8 mouse cellular contexts compared by ENCODE assay signal in the genomic region with DNA sequence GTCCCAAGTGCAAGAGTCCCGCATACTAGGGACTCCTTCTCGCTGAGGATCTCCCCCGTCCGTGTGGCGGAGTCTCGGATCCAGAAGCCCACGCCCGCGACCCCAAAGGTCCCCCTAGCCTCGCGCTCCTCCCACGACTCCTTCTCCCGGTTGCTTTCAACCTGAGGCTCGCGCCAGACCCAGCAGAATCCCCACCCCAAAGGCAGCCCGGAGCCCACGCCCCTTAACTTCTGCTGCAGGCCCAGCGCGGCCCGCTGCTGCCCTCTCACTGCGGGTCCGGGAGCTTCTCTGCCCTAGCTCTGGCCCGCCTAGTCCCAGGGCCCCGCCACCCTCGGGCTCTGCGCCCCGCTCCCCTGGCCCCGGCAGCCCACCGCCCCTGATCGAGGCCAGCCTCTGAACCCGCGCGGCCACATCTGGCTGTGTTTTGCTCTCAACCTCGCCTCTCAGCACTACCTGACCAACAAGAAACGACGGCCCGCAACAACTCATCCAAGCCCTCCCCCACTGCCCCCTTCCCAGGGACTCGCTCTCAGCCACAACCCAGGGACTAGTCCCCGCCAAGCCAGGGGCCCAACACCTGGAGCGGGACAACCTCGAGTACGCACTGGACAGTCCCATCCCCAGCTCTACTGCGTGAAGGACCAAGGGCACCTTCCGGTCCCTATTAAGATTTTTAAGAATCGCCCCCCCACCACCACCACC. TPM values are rescaled to one million over a fixed set of nuclear protein-coding genes. Genes with fewer than 3 reads are reported as not detected.
DNase-seq lines count a peak whose midpoint lies in the region; ATAC-seq and TF ChIP-seq lines count a peak whose summit lies in the region.

No protein-coding gene starts in this region.

- TF ChIP-seq EP300 in stomach, postnatal 0 days (optimal IDR thresholded peaks at IDR 0.05): no peak

- H3K9me3 ChIP-seq in heart, embryonic 13.5 days: no peaks in the 10 kb centered on the region
- H3K9me3 ChIP-seq in kidney, postnatal 0 days (replicated peaks; ENCODE audit: low read length): no peaks in the 10 kb centered on the region
- H3K9me3 ChIP-seq in liver, embryonic 16.5 days (replicated peaks; ENCODE audit: control insufficient read depth, low read length): no peaks in the 10 kb centered on the region
- H3K9me3 ChIP-seq in neural tube, embryonic 11.5 days (ENCODE audit: control insufficient read depth, low read length): no peaks in the 10 kb centered on the region
- no peaks in the 10 kb centered on the region for H3K9me3 ChIP-seq in stomach, postnatal 0 days (ENCODE audit: control insufficient read depth, low read length)

- H3K36me3 ChIP-seq in heart, embryonic 13.5 days: no peaks in the 10 kb centered on the region
- H3K36me3 ChIP-seq in kidney, postnatal 0 days (ENCODE audit: insufficient read depth, low read length): no peaks in the 10 kb centered on the region
- H3K36me3 ChIP-seq in liver, embryonic 16.5 days (ENCODE audit: control insufficient read depth, insufficient read depth): no peaks in the 10 kb centered on the region
- no peaks in the 10 kb centered on the region for H3K36me3 ChIP-seq in neural tube, embryonic 11.5 days (ENCODE audit: control insufficient read depth, insufficient read depth, low read length)
- no peaks in the 10 kb centered on the region for H3K36me3 ChIP-seq in stomach, postnatal 0 days (ENCODE audit: control insufficient read depth, insufficient read depth, low read length)

- H3K27me3 ChIP-seq in heart, embryonic 13.5 days (replicated peaks): no peaks in the 10 kb centered on the region
- no peaks in the 10 kb centered on the region for H3K27me3 ChIP-seq in kidney, postnatal 0 days (ENCODE audit: insufficient read depth, low read length)
- H3K27me3 ChIP-seq in liver, embryonic 16.5 days (ENCODE audit: control insufficient read depth, insufficient read depth, low read depth, low read length): peaks cover 53% of the 10 kb centered on the region
- no peaks in the 10 kb centered on the region for H3K27me3 ChIP-seq in neural tube, embryonic 11.5 days (ENCODE audit: control insufficient read depth, insufficient read depth, low read length)
- no peaks in the 10 kb centered on the region for H3K27me3 ChIP-seq in stomach, postnatal 0 days (ENCODE audit: control insufficient read depth, insufficient read depth, low read length)

- H3K4me2 ChIP-seq in heart, embryonic 13.5 days: peak overlapping the region; percentile 88
- H3K4me2 ChIP-seq in kidney, postnatal 0 days (ENCODE audit: low read length): peak overlapping the region; percentile 89
- H3K4me2 ChIP-seq in liver, embryonic 16.5 days (ENCODE audit: low read depth, low read length): peak overlapping the region; percentile 69
- peak overlapping the region; percentile 69 for H3K4me2 ChIP-seq in neural tube, embryonic 11.5 days (ENCODE audit: low read depth)
- H3K4me2 ChIP-seq in stomach, postnatal 0 days (replicated peaks; ENCODE audit: low read depth): peak overlapping the region; percentile 91

- peak; percentile 11 for DNase-seq in 3134 (ENCODE audit: extremely low read depth, insufficient read length, low spot score)
- peak; percentile 62 to 63 for DNase-seq in adrenal gland, postnatal 4 days (ENCODE audit: low spot score in 2 of 2)
- peak; percentile 96 for DNase-seq in kidney, postnatal 0 days (ENCODE audit: low spot score)
- peak; percentile 90 for DNase-seq in neural tube, embryonic 11.5 days (ENCODE audit: low spot score)
- DNase-seq in stomach, postnatal 0 days (ENCODE audit: low spot score): peak; percentile 85

- H3K9ac ChIP-seq in heart, embryonic 13.5 days: peak overlapping the region; percentile 95
- H3K9ac ChIP-seq in kidney, postnatal 0 days (ENCODE audit: low read depth, low read length): peak overlapping the region; percentile 92
- peak overlapping the region; percentile 55 for H3K9ac ChIP-seq in liver, embryonic 16.5 days (ENCODE audit: low read depth, low read length)
- peak overlapping the region; percentile 95 for H3K9ac ChIP-seq in neural tube, embryonic 11.5 days (ENCODE audit: low read length)
- peak overlapping the region; percentile 86 for H3K9ac ChIP-seq in stomach, postnatal 0 days (ENCODE audit: low read length)

- TF ChIP-seq CTCF in kidney, postnatal 0 days (IDR thresholded peaks at IDR 0.05; ENCODE audit: low read depth): peak; percentile 78
- peak; percentile 87 for TF ChIP-seq CTCF in stomach, postnatal 0 days (IDR thresholded peaks at IDR 0.05; ENCODE audit: low read depth)

- peak overlapping the region; percentile 100 for H3K27ac ChIP-seq in heart, embryonic 13.5 days (replicated peaks)
- peak overlapping the region; percentile 98 for H3K27ac ChIP-seq in kidney, postnatal 0 days
- H3K27ac ChIP-seq in liver, embryonic 16.5 days (ENCODE audit: low read length): no peak overlapping the region
- peak overlapping the region; percentile 99 for H3K27ac ChIP-seq in neural tube, embryonic 11.5 days (ENCODE audit: low read depth, low read length)
- H3K27ac ChIP-seq in stomach, postnatal 0 days (replicated peaks): peak overlapping the region; percentile 95

- H3K4me1 ChIP-seq in heart, embryonic 13.5 days: peaks cover 44% of the 10 kb centered on the region
- H3K4me1 ChIP-seq in kidney, postnatal 0 days (replicated peaks; ENCODE audit: insufficient read depth, low read length): peaks cover 4% of the 10 kb centered on the region; the same call in 1 of the 2 replicates
- H3K4me1 ChIP-seq in liver, embryonic 16.5 days (ENCODE audit: control insufficient read depth, low read depth, low read length): no peaks in the 10 kb centered on the region
- peaks cover 13% of the 10 kb centered on the region for H3K4me1 ChIP-seq in neural tube, embryonic 11.5 days (ENCODE audit: control insufficient read depth, insufficient read depth, low read length)
- H3K4me1 ChIP-seq in stomach, postnatal 0 days (replicated peaks; ENCODE audit: control insufficient read depth, insufficient read depth): no peaks in the 10 kb centered on the region

- WGBS in heart, embryonic 13.5 days: under 1% methylated on average over 45 of the region's 45 CpGs
- under 1% methylated on average over 45 of the region's 45 CpGs for WGBS in kidney, postnatal 0 days
- WGBS in liver, embryonic 16.5 days (ENCODE audit: insufficient replicate concordance): under 1% methylated on average over 44 of the region's 45 CpGs
- WGBS in neural tube, embryonic 11.5 days: under 1% methylated on average over 44 of the region's 45 CpGs
- under 1% methylated on average over 45 of the region's 45 CpGs for WGBS in stomach, postnatal 0 days

- H3K4me3 ChIP-seq in heart, embryonic 13.5 days: peak overlapping the region; percentile 96
- peak overlapping the region; percentile 97 for H3K4me3 ChIP-seq in kidney, postnatal 0 days (replicated peaks; ENCODE audit: low read depth, low read length)
- peak overlapping the region; percentile 67 for H3K4me3 ChIP-seq in liver, embryonic 16.5 days (ENCODE audit: low read depth, low read length)
- H3K4me3 ChIP-seq in neural tube, embryonic 11.5 days (ENCODE audit: low read depth, low read length): peak overlapping the region; percentile 84
- peak overlapping the region; percentile 95 for H3K4me3 ChIP-seq in stomach, postnatal 0 days (ENCODE audit: low read depth, low read length)

- ATAC-seq in erythroid progenitor cell, adult 5-6 weeks (replicated peaks; ENCODE audit: low FRiP score, poor library complexity, severe bottlenecking): peak; percentile 54; the same call in 1 of the 2 replicates
- peak; percentile 47; the same call in 1 of the 2 replicates for ATAC-seq in heart, embryonic 13.5 days (ENCODE audit: extremely low read depth, insufficient number of reproducible peaks, low FRiP score, low TSS enrichment)
- ATAC-seq in kidney, postnatal 0 days (replicated peaks; ENCODE audit: low FRiP score, low read depth): peak; percentile 55
- ATAC-seq in liver, embryonic 16.5 days (ENCODE audit: low read depth): peak; percentile 56
- ATAC-seq in neural tube, embryonic 11.5 days (ENCODE audit: insufficient read depth, low FRiP score, low TSS enrichment): peak; percentile 54
- ATAC-seq in stomach, postnatal 0 days (ENCODE audit: low FRiP score, low TSS enrichment): peak; percentile 70

RNA-seq across cellular contexts. Expression of gene Adgrl2, which starts 2.6 kb away (rescaled TPM):
- 100 to 1,000 TPM; 113 to 114 TPM for total RNA-seq in adrenal gland, postnatal 4 days (2021)
- total RNA-seq in erythroid progenitor cell, adult 5-6 weeks (2015; ENCODE audit: low replicate concordance): 2.2 and 6.7 TPM in 2 replicates
- 1.2 and 1.8 TPM in 2 replicates for total RNA-seq in erythroid progenitor cell, adult 5-6 weeks (2017; ENCODE audit: low replicate concordance)
- 32.6 and 34.4 TPM in 2 replicates for polyA plus RNA-seq in heart, embryonic 13.5 days (2015; fragmentation: Nextera tagmentation; extraction: Ambion mirVana)
- 41.8 and 42.5 TPM in 2 replicates for polyA plus RNA-seq in kidney, postnatal 0 days (2015; fragmentation: Nextera tagmentation; extraction: Ambion mirVana)
- 3.9 and 4.2 TPM in 2 replicates for polyA plus RNA-seq in liver, embryonic 16.5 days (2015; fragmentation: Nextera tagmentation; extraction: Ambion mirVana)
- 85.0 and 86.5 TPM in 2 replicates for polyA plus RNA-seq in neural tube, embryonic 11.5 days (2014; fragmentation: Nextera tagmentation; extraction: Ambion mirVana)
- 34.3 and 35.2 TPM in 2 replicates for polyA plus RNA-seq in stomach, postnatal 0 days (2015; fragmentation: Nextera tagmentation; extraction: Ambion mirVana)

Comparison
In these comparisons a context has a peak if more than half of its experiments do, and no peak if none do; other contexts are left out.
1. DNase-seq: peak in every context shown above with its lines; median percentile 96 in kidney, postnatal 0 days; 90 in neural tube, embryonic 11.5 days; 85 in stomach, postnatal 0 days; 62 in adrenal gland, postnatal 4 days; 11 in 3134.